Mouse (Mus musculus) small intestine, adult 2 months (tissue): ENCODE data around the gene Reps2.

Experiments
- CTCF ChIP-seq: fragments of 200-500 bp; IDR thresholded peaks from 2 replicates; pipeline ENCODE4 v1.5.1; 2012; ENCODE audit warnings: low read depth, mild to moderate bottlenecking, control low read depth, inconsistent platforms, low read length, moderate library complexity, mixed read lengths; ENCODE audit not compliant: insufficient replicate concordance, insufficient read length; ENCODE audit errors: extremely low read depth
- POLR2A ChIP-seq: fragments of 200-500 bp; IDR thresholded peaks from 2 replicates; pipeline ENCODE4 v1.6.1; 2012; ENCODE audit warnings: low read depth, mild to moderate bottlenecking, control low read depth, inconsistent platforms, low read length, moderate library complexity

GRCm38 (mm10) chrX:162651125-162651524, 7.7 kb upstream of the Reps2 start:
- TF ChIP-seq POLR2A (no peak), CTCF (no peak)
